Mouse (Mus musculus): ENCODE data around the gene Tshr. TPM values are rescaled to one million over a fixed set of nuclear protein-coding genes. Genes with fewer than 3 reads are reported as not detected.

Gene Tshr
- total RNA-seq, 1 experiment from 2014 or later, result not detected

Other genes starting within 250 kb of the Tshr start
- gene Cep128, start 154 bp upstream of the Tshr start, total RNA-seq (2017), result 33.7 and 45.5 TPM in 2 replicates
- 37.3 and 38.3 TPM in 2 replicates for gene Gtf2a1, start 205.9 kb downstream of the Tshr start, total RNA-seq (2017)